Mouse (Mus musculus): Measurements from ENCODE around the gene Thy1.

- no peak for TF ChIP-seq MAX (IDR thresholded peaks at IDR 0.05)
- TF ChIP-seq CTCF (IDR thresholded peaks at IDR 0.05; ENCODE audit: control insufficient read depth, insufficient read depth, insufficient read length): no peak
Measured at GRCm38 (mm10) chr9:44033317-44033716, 9.9 kb upstream of the Thy1 start.
